Mouse (Mus musculus) ES-Bruce4 (cell line): ENCODE results near the gene Slc12a9.

ENCODE experiments used
- CTCF ChIP-seq: IDR thresholded peaks from one replicate; pipeline ENCODE4 v1.8.1; 2011; ENCODE audit warnings: low read depth, low read length
- EP300 ChIP-seq: IDR thresholded peaks from 2 replicates; pipeline ENCODE4 v1.6.1; 2011; ENCODE audit warnings: low read depth, low read length; ENCODE audit not compliant: insufficient read depth
- POLR2A ChIP-seq: IDR thresholded peaks from one replicate; pipeline ENCODE4 v1.8.1; 2011; ENCODE audit warnings: low read length; ENCODE audit not compliant: insufficient read depth

DNA sequence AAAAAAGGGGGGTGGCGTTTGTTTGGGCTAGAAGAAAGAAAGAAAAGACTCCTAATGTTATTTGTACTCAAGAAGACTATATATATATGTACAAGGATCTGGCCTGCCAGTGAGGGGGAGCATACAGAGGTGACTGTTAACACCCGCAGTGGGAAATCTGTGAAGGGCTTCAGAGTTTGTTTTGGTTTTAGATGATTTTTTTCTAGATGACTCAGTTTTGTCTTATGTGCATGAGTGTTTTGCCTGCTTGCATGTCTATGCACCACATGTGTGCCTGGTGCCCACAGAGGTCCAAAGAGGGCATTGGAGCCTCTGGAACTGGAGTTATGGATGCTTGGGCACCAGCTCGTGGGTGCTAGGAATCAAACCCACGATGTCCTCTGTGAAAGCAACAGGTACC, 13.6 kb upstream of the Slc12a9 start:
- TF ChIP-seq CTCF (no peak), EP300 (no peak), POLR2A (no peak)
